Mouse (Mus musculus) kidney, embryonic 14.5 days (tissue): ENCODE results near the gene Ddc. TPM values are rescaled to one million over a fixed set of nuclear protein-coding genes. Genes with fewer than 3 reads are reported as not detected.

ENCODE experiments used
- ATAC-seq: fragments of 200-750 bp; cut with Nextera tagmentation; 2 replicates; pipeline ENCODE4 v1.8.0; 2017; ENCODE audit warnings: moderate number of reproducible peaks, mild to moderate bottlenecking, moderate TSS enrichment, moderate library complexity; ENCODE audit not compliant: low FRiP score, low TSS enrichment
- H3K27ac ChIP-seq: fragments of 300-500 bp; sonication (generic); 2 replicates; pipeline ENCODE4 v1.5.1; 2014; ENCODE audit warnings: low read depth, mild to moderate bottlenecking, low read length, moderate library complexity, mixed read lengths
- H3K27me3 ChIP-seq: fragments of 300-500 bp; sonication (generic); 2 replicates; pipeline ENCODE4 v1.6.1; 2014; ENCODE audit warnings: mild to moderate bottlenecking, low read length; ENCODE audit not compliant: control insufficient read depth, insufficient read depth
- H3K36me3 ChIP-seq: fragments of 300-500 bp; sonication (generic); 2 replicates; pipeline ENCODE4 v1.6.1; 2014; ENCODE audit warnings: low read length, mixed read lengths; ENCODE audit not compliant: control insufficient read depth, insufficient read depth
- H3K4me1 ChIP-seq: fragments of 300-500 bp; sonication (generic); 2 replicates; pipeline ENCODE4 v1.6.1; 2014; ENCODE audit warnings: low read length, mixed read lengths; ENCODE audit not compliant: control insufficient read depth, insufficient read depth
- H3K4me2 ChIP-seq: fragments of 300-500 bp; sonication (generic); replicated peaks from 2 replicates; pipeline ENCODE4 v1.6.1; 2014; ENCODE audit warnings: low read depth, mild to moderate bottlenecking, low read length
- H3K4me3 ChIP-seq: fragments of 300-500 bp; sonication (generic); 2 replicates; pipeline ENCODE4 v1.5.1; 2014; ENCODE audit warnings: mild to moderate bottlenecking, low read length
- H3K9ac ChIP-seq: fragments of 300-500 bp; sonication (generic); 2 replicates; pipeline ENCODE4 v1.6.1; 2014; ENCODE audit warnings: low read depth, mild to moderate bottlenecking, low read length, moderate library complexity
- H3K9me3 ChIP-seq: fragments of 300-500 bp; sonication (generic); 2 replicates; pipeline ENCODE4 v1.6.1; 2016; ENCODE audit warnings: low read length; ENCODE audit not compliant: control insufficient read depth
- WGBS: fragments of 180-500 bp; shearing (Covaris S2); extraction: QIAGEN DNeasy Blood & Tissue Kit; methylation state at CpG from one replicate; pipeline ENCODE4 v1.1.7; 2014; 5-methylcytosine and 5-hydroxymethylcytosine counted together
- polyA plus RNA-seq: library from polyadenylated mRNA; unstranded; fragments of >200 nt; fragmentation: Nextera tagmentation; extraction: Ambion mirVana; gene quantifications from 2 replicates; pipeline ENCODE4 v1.2.1, GENCODE M21; 2014

Ddc gene
- polyA plus RNA-seq, 1 experiment from 2014 or later: 8.4 TPM

DNA sequence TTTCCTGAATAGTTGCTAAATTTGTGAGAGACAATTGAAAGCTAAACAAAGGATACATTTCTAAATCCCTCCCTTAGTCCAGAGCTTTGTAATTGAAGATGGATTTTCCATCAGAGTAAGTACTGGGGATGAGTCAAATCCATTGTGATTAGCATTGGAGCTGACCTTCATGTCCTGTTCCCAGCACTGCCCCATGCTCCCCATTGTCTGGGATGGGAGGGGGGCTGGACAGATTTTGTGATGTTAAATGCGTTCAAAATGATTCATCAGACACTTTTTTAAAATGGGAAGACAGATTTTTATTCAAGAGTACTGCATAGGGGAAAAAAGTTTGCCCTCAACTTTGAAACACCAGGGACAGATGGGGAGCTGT is 16.2 kb downstream of the Ddc start:
- WGBS: 54% methylated on average over 1 of the region's 1 CpGs
- no peak overlapping the region for H3K9ac ChIP-seq
- no peak overlapping the region for H3K27ac ChIP-seq
- no peaks in the 10 kb centered on the region for H3K27me3 ChIP-seq
- H3K36me3 ChIP-seq: no peaks in the 10 kb centered on the region
- H3K4me1 ChIP-seq: peaks cover 23% of the 10 kb centered on the region
- H3K9me3 ChIP-seq: no peaks in the 10 kb centered on the region
- no peak overlapping the region for H3K4me3 ChIP-seq
- ATAC-seq: no peak
- H3K4me2 ChIP-seq: no peak overlapping the region

DNA sequence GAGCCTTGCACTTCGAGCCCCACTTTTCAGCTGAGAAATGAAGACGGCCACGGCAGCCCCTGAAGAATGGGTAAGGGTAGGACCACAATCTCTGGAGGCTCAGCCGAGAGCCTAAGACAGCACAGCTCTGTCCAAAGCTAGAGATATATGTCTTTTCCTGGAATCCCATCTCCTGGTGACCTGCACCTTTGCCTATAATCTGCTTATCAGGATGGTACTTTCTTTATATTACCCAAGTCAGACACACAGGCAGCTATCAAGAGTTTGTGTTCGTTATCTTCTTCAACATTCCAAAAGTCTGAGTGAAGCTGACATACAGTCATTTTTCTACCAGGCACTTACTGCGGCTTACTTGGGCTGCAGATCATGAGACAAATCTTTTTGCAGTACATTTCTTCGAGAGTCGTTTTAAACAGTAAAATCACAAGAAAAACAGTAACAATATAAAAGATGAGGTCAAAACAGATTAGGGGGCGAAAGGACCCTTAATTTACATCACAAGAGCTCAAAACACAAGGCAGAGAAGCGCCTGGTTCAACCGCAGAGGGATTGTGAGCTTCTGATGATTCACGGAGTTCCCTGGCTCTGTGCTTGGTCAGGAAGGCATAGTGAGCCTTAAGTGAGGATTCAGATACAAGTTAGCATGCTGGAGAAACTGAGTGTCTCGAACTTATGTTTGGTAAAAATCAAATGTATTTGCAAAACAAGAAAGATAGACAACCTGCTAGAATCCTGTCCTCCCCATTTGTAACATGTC is 16.7 kb downstream of the Ddc start:
- Histone ChIP-seq H3K27ac (no peak overlapping the region; the same call in 1 of the 2 replicates), H3K4me2 (no peak overlapping the region), H3K9ac (no peak overlapping the region), H3K36me3 (no peaks in the 10 kb centered on the region), H3K9me3 (no peaks in the 10 kb centered on the region), H3K4me1 (peaks cover 23% of the 10 kb centered on the region), H3K27me3 (no peaks in the 10 kb centered on the region), H3K4me3 (no peak overlapping the region)
- WGBS: 60% methylated on average over 13 of the region's 13 CpGs
- no peak for ATAC-seq

DNA sequence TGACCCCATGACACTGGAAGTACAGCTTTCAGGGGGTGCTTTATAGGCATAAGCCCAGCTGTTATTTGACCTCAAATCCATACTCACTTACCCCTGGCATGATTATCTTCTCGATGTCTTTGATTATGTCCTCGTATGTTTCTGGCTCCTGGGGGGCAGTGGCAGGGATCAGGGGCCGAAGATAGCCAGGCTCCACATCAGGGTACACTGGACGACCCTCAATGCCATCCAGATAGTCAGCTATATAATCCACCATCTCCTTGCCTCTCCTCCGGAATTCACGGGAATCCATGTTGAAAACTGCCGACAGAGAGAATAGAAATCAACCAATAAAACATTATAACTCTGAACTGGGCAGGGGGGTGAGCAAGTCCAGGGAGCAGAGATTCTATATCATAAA is 17.6 kb downstream of the Ddc start:
- Histone ChIP-seq H3K27ac (no peak overlapping the region; the same call in 1 of the 2 replicates), H3K27me3 (no peaks in the 10 kb centered on the region), H3K4me1 (peaks cover 17% of the 10 kb centered on the region), H3K36me3 (no peaks in the 10 kb centered on the region), H3K9me3 (no peaks in the 10 kb centered on the region), H3K9ac (no peak overlapping the region), H3K4me3 (no peak overlapping the region), H3K4me2 (no peak overlapping the region)
- 81% methylated on average over 7 of the region's 7 CpGs for WGBS
- no peak for ATAC-seq

DNA sequence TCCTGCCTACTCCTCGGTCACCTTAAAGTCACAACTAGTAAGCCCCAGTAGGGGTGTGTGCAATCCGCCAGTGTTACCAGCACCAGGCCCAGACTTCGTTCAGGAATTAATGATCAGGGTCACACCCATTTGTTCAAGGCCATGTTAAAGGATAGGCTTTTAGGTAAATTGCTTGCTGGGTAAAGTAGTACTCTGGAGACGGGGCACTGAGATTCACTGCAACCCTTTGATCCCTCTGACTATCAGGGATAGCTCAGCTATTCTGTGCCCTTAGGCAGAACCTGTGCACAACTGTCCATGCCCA is 18.3 kb downstream of the Ddc start:
- no peak overlapping the region for H3K4me3 ChIP-seq
- no peaks in the 10 kb centered on the region for H3K36me3 ChIP-seq
- ATAC-seq: no peak
- no peak overlapping the region for H3K4me2 ChIP-seq
- no peaks in the 10 kb centered on the region for H3K27me3 ChIP-seq
- no peaks in the 10 kb centered on the region for H3K9me3 ChIP-seq
- 61% methylated on average over 4 of the region's 4 CpGs for WGBS
- peak overlapping the region; percentile 96 for H3K27ac ChIP-seq
- H3K4me1 ChIP-seq: peaks cover 10% of the 10 kb centered on the region
- H3K9ac ChIP-seq: 0 out of 2 replicates have a peak overlapping the region, but pooled peaks have one; percentile 49

DNA sequence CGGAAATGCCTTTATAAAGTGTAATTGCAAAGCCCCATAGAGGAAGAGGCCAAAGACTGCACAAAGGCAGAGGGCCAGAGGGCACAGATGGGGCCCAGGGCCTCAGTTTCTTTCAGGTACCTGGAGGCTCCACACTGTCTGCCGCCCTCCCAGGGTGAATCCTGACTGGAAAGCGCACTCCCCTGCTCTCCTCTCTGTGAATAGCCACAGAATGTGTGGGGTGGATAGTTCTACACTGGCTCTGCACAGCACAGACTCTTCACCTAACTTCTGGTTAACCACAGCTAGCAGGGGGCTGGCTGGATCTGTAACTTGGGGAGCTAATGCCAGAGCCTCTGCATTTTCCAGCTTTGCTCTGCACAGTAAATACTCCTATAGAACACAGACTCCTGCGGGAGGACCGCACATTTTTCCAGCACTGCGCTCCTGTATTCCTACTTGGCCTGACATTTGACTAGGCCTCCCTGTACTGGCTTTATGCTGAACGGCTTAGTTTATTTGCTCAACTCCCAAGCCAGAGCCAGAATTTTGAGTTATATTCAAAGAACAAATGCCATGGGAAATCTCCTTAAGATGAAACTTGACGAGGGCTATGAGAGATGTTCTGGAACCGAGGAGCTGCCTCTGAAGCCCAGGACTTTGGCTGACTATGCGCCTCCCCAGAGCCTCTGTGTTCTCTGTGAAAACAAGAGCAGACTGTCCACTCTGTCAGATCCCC is 18.8 kb downstream of the Ddc start:
- Histone ChIP-seq H3K9me3 (no peaks in the 10 kb centered on the region), H3K27me3 (no peaks in the 10 kb centered on the region), H3K4me3 (no peak overlapping the region), H3K9ac (peak overlapping the region; percentile 49), H3K4me2 (no peak overlapping the region), H3K4me1 (peaks cover 7% of the 10 kb centered on the region), H3K27ac (peak overlapping the region; percentile 96), H3K36me3 (no peaks in the 10 kb centered on the region)
- peak; percentile 50 for ATAC-seq
- WGBS: 46% methylated on average over 10 of the region's 10 CpGs

GRCm38 (mm10) chr11:11878278-11878980 is 19.5 kb downstream of the Ddc start:
- Histone ChIP-seq H3K4me2 (no peak overlapping the region), H3K4me1 (peaks cover 10% of the 10 kb centered on the region), H3K9me3 (no peaks in the 10 kb centered on the region), H3K9ac (peak overlapping the region; percentile 49; the same call in 1 of the 2 replicates), H3K27me3 (no peaks in the 10 kb centered on the region), H3K36me3 (no peaks in the 10 kb centered on the region), H3K27ac (peak overlapping the region; percentile 96), H3K4me3 (no peak overlapping the region)
- ATAC-seq: peak; percentile 72
- 5% methylated on average over 11 of the region's 11 CpGs for WGBS

DNA sequence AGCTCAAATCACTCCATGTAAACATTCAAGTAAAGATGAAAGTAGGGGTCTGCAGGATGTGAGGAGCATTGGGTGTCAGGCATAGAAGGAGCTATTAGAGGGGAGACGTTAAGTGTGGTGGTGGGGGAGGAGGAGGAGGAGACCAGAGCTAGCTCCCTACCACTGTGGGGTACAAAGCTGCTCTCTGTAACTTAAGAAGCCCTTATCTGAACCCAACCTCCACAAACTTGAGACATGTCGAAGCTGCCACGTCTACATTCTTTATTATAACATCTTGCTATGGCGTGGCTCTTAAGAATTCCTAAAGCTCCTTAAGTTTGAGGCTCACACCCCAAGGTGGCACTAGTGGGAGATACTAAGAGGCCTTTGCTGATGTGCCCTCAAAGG is 20.1 kb downstream of the Ddc start:
- 8% methylated on average over 4 of the region's 4 CpGs for WGBS
- no peak overlapping the region for H3K4me2 ChIP-seq
- peak; percentile 86 for ATAC-seq

DNA sequence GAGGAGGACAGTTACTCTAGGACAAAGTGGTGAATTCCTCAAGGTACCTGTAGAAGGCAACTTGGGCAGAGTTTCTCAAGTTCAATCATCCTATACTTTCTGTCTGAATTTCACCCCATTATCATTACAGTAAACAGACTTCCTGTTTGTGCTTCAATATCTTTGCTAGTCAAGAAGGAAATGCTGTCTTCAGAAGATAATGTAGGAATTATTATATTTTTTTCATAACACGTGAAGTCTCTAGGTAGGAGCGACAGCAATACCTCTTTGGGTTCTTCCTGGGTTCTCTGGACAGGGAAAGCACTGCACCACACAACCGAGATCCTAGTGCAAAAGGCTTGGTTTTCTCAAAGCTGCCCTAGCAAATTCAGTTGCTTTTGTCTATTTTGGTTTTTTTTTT is 21.6 kb downstream of the Ddc start:
- Histone ChIP-seq H3K27me3 (no peaks in the 10 kb centered on the region), H3K4me1 (peaks cover 26% of the 10 kb centered on the region), H3K4me3 (no peak overlapping the region), H3K9me3 (no peaks in the 10 kb centered on the region), H3K9ac (no peak overlapping the region), H3K27ac (no peak overlapping the region), H3K36me3 (no peaks in the 10 kb centered on the region), H3K4me2 (no peak overlapping the region)
- 92% methylated on average over 3 of the region's 3 CpGs for WGBS
- ATAC-seq: no peak

More for the DNA sequence above, 20.1 kb downstream of the Ddc start:
- Histone ChIP-seq H3K9me3 (no peaks in the 10 kb centered on the region), H3K36me3 (no peaks in the 10 kb centered on the region), H3K9ac (no peak overlapping the region), H3K4me3 (no peak overlapping the region), H3K4me1 (peaks cover 15% of the 10 kb centered on the region), H3K27ac (peak overlapping the region; percentile 96; the same call in 1 of the 2 replicates), H3K27me3 (no peaks in the 10 kb centered on the region)

DNA sequence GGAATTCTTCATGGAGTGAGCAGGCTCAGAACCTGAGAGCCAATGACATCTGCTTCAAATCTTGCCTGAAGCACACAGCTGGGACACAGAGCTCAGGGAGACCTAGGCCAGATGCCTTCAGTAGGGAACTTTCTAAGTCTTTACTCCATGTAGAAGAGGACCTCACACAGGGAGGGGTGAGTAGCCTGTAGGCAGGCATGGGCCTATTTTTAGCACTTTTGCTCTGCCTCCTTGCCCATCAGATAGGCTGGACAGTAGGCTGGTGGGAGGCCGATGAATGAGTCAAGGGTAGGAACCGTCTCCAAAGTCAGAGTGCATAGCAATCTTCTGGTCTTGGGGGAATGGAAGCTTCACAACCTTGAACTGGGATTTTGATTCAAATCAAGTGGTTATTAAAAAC is 22.7 kb downstream of the Ddc start:
- no peak overlapping the region for H3K4me2 ChIP-seq
- H3K4me1 ChIP-seq: peaks cover 26% of the 10 kb centered on the region
- H3K4me3 ChIP-seq: no peak overlapping the region
- 83% methylated on average over 2 of the region's 2 CpGs for WGBS
- no peaks in the 10 kb centered on the region for H3K36me3 ChIP-seq
- ATAC-seq: no peak
- no peaks in the 10 kb centered on the region for H3K27me3 ChIP-seq
- no peak overlapping the region for H3K27ac ChIP-seq
- no peak overlapping the region for H3K9ac ChIP-seq
- H3K9me3 ChIP-seq: no peaks in the 10 kb centered on the region
